Mouse (Mus musculus): ENCODE measurements around the gene Ankrd1. TPM values are rescaled to one million over a fixed set of nuclear protein-coding genes. Genes with fewer than 3 reads are reported as not detected.

Ankrd1 gene
- not detected in 2 replicates for polyA plus RNA-seq (2014; fragmentation: Nextera tagmentation; extraction: Ambion mirVana)

DNA sequence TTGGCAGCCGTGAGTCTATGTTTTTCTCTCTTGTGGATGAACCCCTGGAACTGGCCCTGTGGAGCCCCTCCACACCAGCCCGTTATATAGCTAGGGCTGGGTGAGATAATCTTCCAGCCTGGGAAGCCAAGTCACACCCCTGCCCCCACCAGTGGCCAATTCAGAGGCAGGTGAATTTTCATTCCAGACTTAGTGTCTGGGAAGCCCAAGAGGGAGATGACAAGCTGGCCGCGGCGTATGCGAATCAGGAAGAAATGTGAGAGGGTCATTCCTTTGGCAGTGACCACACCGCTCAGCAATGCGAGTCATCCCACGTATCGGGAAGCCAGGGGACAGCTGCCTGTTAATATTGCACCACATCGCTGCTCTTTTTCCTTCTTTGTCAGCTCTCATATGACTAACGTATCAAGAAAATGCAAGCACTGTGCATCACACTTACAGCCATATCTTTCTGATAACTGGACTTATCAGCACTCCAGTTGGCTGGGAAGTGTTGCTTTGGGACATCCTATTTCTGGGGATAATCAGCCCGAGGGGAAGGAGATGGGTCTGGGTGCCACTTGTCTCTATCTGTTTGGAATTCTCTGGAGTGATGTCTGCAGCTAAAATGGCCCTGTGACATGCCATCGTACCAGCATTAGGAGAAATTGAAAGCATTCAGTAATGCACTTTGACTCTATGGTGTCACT, at the start of gene Ankrd1:
Ankrd1 (minus strand) TSS at position 317 of the 689 bp plus-strand sequence.
- no peak for ATAC-seq (ENCODE audit: low read depth)
- Histone ChIP-seq H3K9ac (replicated peaks; ENCODE audit: low read depth, low read length) (no peak within 1 kb of the TSS), H3K4me3 (ENCODE audit: low read depth, low read length) (no peak within 1 kb of the TSS), H3K27me3 (ENCODE audit: control insufficient read depth, insufficient read depth, low read length) (no peaks in the 10 kb centered on the region), H3K9me3 (ENCODE audit: control insufficient read depth, low read length) (peaks cover 4% of the 10 kb centered on the region; the same call in 1 of the 2 replicates), H3K4me1 (ENCODE audit: control insufficient read depth, insufficient read depth, low read length) (no peaks in the 10 kb centered on the region), H3K36me3 (ENCODE audit: control insufficient read depth, insufficient read depth, low read length) (no peaks in the 10 kb centered on the region), H3K4me2 (ENCODE audit: low read depth, low read length) (no peak within 1 kb of the TSS), H3K27ac (ENCODE audit: low read depth, low read length) (no peak within 1 kb of the TSS)
- whole genome bisulfite sequencing = 80% methylated on average over 14 of the region's 14 CpGs

DNA sequence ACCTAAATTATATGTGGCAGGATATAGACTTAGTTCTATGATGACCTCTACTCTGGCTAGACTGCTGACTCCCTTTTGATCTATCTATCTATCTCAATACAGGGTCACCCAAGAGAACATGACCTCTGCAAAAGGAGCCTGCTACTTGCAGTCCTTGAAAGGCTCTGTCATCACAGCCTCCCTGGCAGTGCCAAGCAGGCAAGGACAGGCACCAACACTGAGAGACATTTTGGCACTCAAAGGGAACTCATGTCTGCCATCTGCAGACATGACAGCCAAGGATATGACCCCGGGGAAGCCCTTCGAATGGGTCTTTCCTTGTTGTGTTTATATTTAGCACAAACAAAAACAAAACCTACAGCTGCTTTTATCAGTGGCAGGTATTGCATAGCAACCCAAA, 49.2 kb upstream of the Ankrd1 start:
- Histone ChIP-seq H3K27ac (ENCODE audit: low read depth, low read length) (no peak overlapping the region), H3K4me1 (ENCODE audit: control insufficient read depth, insufficient read depth, low read length) (no peaks in the 10 kb centered on the region), H3K36me3 (ENCODE audit: control insufficient read depth, insufficient read depth, low read length) (no peaks in the 10 kb centered on the region), H3K4me3 (ENCODE audit: low read depth, low read length) (no peak overlapping the region), H3K27me3 (ENCODE audit: control insufficient read depth, insufficient read depth, low read length) (no peaks in the 10 kb centered on the region), H3K9ac (replicated peaks; ENCODE audit: low read depth, low read length) (no peak overlapping the region), H3K4me2 (ENCODE audit: low read depth, low read length) (no peak overlapping the region), H3K9me3 (ENCODE audit: control insufficient read depth, low read length) (no peaks in the 10 kb centered on the region)
- 96% methylated on average over 2 of the region's 2 CpGs for WGBS
- ATAC-seq (ENCODE audit: low read depth) = no peak

DNA sequence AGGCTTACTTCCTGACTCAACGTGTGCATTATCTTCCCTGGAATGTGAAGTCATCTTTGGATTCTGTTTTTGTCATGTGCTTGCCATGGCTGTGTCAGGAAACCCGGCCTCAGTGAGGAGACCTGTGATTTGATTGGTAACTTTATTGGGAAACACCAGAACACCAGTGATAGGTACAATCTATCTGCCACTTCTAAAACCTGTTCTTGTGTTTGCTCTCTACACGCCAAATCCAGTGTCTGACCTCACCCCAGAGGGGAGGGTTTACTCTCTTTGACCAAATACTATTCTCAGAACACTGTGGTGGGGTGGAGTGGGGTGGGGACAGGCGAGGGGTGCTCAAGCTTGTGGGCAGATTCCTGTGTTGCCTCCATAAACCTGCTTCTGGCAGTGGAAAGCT, 48.2 kb upstream of the Ankrd1 start:
- Histone ChIP-seq H3K4me2 (ENCODE audit: low read depth, low read length) (no peak overlapping the region), H3K9me3 (ENCODE audit: control insufficient read depth, low read length) (no peaks in the 10 kb centered on the region), H3K9ac (replicated peaks; ENCODE audit: low read depth, low read length) (no peak overlapping the region), H3K4me3 (ENCODE audit: low read depth, low read length) (no peak overlapping the region), H3K27me3 (ENCODE audit: control insufficient read depth, insufficient read depth, low read length) (no peaks in the 10 kb centered on the region), H3K27ac (ENCODE audit: low read depth, low read length) (no peak overlapping the region), H3K4me1 (ENCODE audit: control insufficient read depth, insufficient read depth, low read length) (no peaks in the 10 kb centered on the region), H3K36me3 (ENCODE audit: control insufficient read depth, insufficient read depth, low read length) (no peaks in the 10 kb centered on the region)
- 85% methylated on average over 4 of the region's 4 CpGs for WGBS
- ATAC-seq (ENCODE audit: low read depth) = no peak

DNA sequence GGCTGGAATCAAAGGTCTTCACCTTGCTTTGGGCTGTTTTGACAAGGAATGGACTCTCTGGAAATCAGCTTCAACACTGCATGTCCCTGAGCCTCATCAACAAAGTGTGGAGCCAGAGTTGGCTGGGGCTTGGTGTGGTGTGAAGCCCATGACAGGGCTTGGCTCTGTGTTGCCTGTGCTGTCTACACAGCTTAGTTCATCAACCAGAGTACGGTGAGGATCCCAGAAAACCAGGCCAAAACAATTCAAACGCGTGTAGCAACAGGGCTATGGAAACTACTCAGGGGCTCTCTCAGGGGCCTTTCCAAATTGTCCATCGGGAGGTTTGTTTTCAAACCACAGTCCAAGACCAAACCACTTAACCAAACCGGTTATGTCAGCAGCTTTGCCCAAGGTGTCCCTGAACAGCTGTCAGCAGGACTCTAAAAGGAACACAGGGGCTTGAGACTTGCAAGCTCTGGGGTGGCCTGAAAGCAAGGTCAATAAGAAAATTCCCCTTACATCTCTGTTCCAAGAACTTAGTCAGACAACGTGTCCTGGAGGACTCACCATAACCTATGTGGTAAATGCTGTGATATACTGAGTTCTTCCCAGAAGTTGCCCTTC, 47.5 kb upstream of the Ankrd1 start:
- no peak for ATAC-seq (ENCODE audit: low read depth)
- no peaks in the 10 kb centered on the region for H3K36me3 ChIP-seq (ENCODE audit: control insufficient read depth, insufficient read depth, low read length)
- WGBS = 92% methylated on average over 6 of the region's 6 CpGs

DNA sequence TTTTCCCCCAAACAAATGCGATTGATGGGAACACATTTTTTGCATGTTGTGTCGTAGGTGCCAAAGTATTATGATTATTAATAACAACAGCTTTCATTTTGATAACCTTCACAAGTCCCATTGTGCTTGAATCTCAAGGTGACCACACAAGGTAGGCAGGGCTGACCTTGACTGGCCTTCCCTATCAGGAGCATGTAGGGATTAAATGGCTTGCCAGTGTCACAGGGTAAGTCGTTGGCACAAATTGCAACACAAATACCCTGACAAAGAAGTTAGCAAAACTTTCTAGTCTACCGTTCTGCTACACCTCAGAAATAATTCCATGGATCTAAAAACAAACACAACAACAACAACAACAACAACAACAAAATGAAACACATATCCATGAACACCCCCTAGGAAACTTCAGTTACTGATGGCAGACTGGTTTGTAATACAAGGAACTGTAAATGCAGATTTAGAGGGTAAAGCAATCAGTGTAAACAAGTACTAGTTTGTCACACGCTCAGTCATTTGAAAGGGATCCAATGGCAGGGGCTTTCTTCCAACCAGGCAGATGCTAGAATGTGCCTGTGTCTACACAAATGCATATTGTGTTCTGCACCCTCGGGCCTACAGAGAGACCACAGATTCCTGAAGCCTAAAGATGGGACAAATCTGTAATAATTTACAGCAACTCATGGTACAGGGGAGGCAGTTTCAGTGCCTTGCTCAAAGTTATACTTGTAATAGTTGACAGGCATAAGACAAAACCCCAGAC, 46.7 kb upstream of the Ankrd1 start:
- Histone ChIP-seq H3K4me2 (ENCODE audit: low read depth, low read length) (no peak overlapping the region), H3K9me3 (ENCODE audit: control insufficient read depth, low read length) (no peaks in the 10 kb centered on the region), H3K9ac (replicated peaks; ENCODE audit: low read depth, low read length) (no peak overlapping the region), H3K4me3 (ENCODE audit: low read depth, low read length) (no peak overlapping the region), H3K4me1 (ENCODE audit: control insufficient read depth, insufficient read depth, low read length) (no peaks in the 10 kb centered on the region), H3K36me3 (ENCODE audit: control insufficient read depth, insufficient read depth, low read length) (no peaks in the 10 kb centered on the region), H3K27me3 (ENCODE audit: control insufficient read depth, insufficient read depth, low read length) (no peaks in the 10 kb centered on the region), H3K27ac (ENCODE audit: low read depth, low read length) (no peak overlapping the region)
- WGBS = 88% methylated on average over 6 of the region's 6 CpGs
- ATAC-seq (ENCODE audit: low read depth) = no peak

More for the DNA sequence above, 47.5 kb upstream of the Ankrd1 start:
- Histone ChIP-seq H3K9me3 (ENCODE audit: control insufficient read depth, low read length) (no peaks in the 10 kb centered on the region), H3K9ac (replicated peaks; ENCODE audit: low read depth, low read length) (no peak overlapping the region), H3K27me3 (ENCODE audit: control insufficient read depth, insufficient read depth, low read length) (no peaks in the 10 kb centered on the region), H3K4me2 (ENCODE audit: low read depth, low read length) (no peak overlapping the region), H3K4me3 (ENCODE audit: low read depth, low read length) (no peak overlapping the region), H3K4me1 (ENCODE audit: control insufficient read depth, insufficient read depth, low read length) (no peaks in the 10 kb centered on the region), H3K27ac (ENCODE audit: low read depth, low read length) (no peak overlapping the region)

DNA sequence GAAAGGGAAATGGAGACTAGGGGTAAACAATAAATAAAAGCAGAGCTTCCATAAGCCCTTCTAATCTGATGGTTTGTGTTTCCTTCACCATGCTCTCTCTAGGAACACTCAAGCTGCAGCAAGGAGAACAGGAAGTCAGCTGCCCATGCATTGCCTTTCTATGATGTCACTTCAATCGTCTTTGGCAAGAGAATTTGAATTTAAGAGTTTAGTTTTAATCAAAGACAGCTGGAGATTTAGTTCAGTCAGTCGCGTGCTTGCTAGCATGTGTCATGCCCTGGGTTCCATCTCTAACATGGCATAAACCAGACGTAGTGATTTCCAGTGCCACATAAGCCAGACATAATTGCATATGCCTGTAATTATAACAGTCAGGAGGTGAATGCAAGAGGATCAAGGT, 45.5 kb upstream of the Ankrd1 start:
- Histone ChIP-seq H3K4me1 (ENCODE audit: control insufficient read depth, insufficient read depth, low read length) (no peaks in the 10 kb centered on the region), H3K4me2 (ENCODE audit: low read depth, low read length) (no peak overlapping the region)
- no peak for ATAC-seq (ENCODE audit: low read depth)

DNA sequence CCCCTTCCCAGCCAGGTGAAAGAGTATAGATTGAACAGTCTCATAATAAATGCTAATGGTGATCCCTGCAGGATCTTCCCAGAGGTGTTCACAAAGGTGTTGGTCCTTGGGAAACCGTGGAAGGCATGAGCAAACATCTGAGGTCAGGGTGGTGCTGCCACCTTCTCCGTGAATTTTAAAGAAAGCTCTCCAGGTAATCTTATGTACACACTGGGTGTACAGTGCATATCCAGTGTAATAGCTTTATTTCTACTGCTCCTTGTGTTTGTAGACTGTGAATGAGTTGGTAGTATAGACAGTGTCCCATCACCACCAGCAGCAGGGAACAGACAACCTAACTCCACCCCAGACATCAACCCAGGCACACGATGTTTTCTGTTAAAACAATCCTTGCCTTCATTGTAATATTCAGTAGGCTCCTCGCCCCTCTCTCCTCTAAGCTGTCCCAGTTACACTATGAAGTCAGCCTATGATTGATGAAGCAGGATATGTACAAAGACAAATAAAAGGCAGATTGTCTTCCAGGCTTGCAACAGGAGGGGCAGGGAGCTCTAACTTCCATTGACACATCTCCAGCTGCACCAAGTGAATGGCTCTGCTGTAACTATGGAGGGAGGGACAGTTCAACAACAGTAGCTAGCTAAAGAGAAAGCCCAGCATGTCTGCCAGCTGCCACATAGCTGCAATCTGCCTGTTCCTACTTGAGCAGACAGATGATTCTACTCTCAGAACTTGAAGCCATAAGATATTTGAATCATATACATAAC, 30.5 kb upstream of the Ankrd1 start:
- H3K4me1 ChIP-seq (ENCODE audit: control insufficient read depth, insufficient read depth, low read length) = no peaks in the 10 kb centered on the region
- no peak for ATAC-seq (ENCODE audit: low read depth)
- 61% methylated on average over 4 of the region's 4 CpGs for WGBS

More for the DNA sequence above, 45.5 kb upstream of the Ankrd1 start:
- H3K36me3 ChIP-seq (ENCODE audit: control insufficient read depth, insufficient read depth, low read length) = no peaks in the 10 kb centered on the region
- no peak overlapping the region for H3K9ac ChIP-seq (replicated peaks; ENCODE audit: low read depth, low read length)
- H3K27me3 ChIP-seq (ENCODE audit: control insufficient read depth, insufficient read depth, low read length) = no peaks in the 10 kb centered on the region
- no peak overlapping the region for H3K27ac ChIP-seq (ENCODE audit: low read depth, low read length)
- 77% methylated on average over 4 of the region's 4 CpGs for WGBS
- no peaks in the 10 kb centered on the region for H3K9me3 ChIP-seq (ENCODE audit: control insufficient read depth, low read length)
- H3K4me3 ChIP-seq (ENCODE audit: low read depth, low read length) = no peak overlapping the region

DNA sequence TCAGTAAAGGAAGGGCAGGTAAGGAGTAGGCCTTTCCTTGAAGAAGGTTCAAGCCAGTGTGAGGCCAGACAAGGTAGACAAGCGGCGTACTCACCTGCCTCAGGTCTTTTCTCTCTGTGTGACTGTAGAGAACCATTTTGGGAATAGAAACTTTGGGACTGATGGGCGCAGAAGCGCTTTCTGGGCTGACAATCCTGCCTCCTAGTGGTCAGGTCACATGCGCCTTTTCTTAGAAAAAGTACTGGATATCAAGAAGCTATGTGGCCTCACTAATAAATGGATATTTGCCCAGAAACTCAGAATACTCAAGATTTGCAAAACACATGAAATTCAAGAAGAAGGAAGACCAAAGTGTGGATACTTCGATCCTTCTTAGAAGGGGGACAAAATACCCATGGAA, 28.7 kb upstream of the Ankrd1 start:
- H3K4me3 ChIP-seq (ENCODE audit: low read depth, low read length) = no peak overlapping the region
- H3K27ac ChIP-seq (ENCODE audit: low read depth, low read length) = no peak overlapping the region
- no peaks in the 10 kb centered on the region for H3K36me3 ChIP-seq (ENCODE audit: control insufficient read depth, insufficient read depth, low read length)
- ATAC-seq (ENCODE audit: low read depth) = no peak
- no peak overlapping the region for H3K4me2 ChIP-seq (ENCODE audit: low read depth, low read length)
- no peaks in the 10 kb centered on the region for H3K4me1 ChIP-seq (ENCODE audit: control insufficient read depth, insufficient read depth, low read length)
- no peaks in the 10 kb centered on the region for H3K9me3 ChIP-seq (ENCODE audit: control insufficient read depth, low read length)
- H3K9ac ChIP-seq (replicated peaks; ENCODE audit: low read depth, low read length) = no peak overlapping the region
- no peaks in the 10 kb centered on the region for H3K27me3 ChIP-seq (ENCODE audit: control insufficient read depth, insufficient read depth, low read length)
- WGBS = 88% methylated on average over 6 of the region's 6 CpGs

More for the DNA sequence above, 30.5 kb upstream of the Ankrd1 start:
- Histone ChIP-seq H3K36me3 (ENCODE audit: control insufficient read depth, insufficient read depth, low read length) (no peaks in the 10 kb centered on the region), H3K4me2 (ENCODE audit: low read depth, low read length) (no peak overlapping the region), H3K27ac (ENCODE audit: low read depth, low read length) (no peak overlapping the region), H3K9me3 (ENCODE audit: control insufficient read depth, low read length) (no peaks in the 10 kb centered on the region), H3K9ac (replicated peaks; ENCODE audit: low read depth, low read length) (no peak overlapping the region), H3K4me3 (ENCODE audit: low read depth, low read length) (no peak overlapping the region), H3K27me3 (ENCODE audit: control insufficient read depth, insufficient read depth, low read length) (no peaks in the 10 kb centered on the region)
